14 mouse cellular contexts compared by ENCODE assay signal in the genomic region with DNA sequence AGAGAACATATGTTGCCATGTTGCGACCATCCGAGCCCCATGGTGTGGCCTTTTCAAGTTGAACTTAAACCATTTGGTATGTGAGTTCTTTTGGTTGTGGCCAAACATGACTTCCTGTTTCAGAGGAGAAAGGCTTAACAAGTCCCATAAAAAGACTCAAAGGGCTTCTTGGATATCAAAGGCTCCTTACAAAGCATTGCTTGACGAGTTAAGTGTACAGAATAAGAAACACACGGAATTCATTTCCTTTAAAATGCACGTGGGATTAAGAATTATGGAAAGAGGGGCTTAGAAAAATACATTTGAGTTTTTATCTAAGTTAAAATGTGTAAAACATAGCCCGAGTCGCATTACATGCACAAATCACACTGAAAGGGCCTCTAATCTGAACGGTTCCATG.
"Had no signal": no experiment of that assay in that cellular context is flagged by ENCODE, and none has a peak within 500 bp of the region (broad histone marks: within the 10 kb centered on the region; RNA-seq: fewer than 3 reads in every experiment).

No protein-coding gene starts in this region.

- H3K4me3 ChIP-seq: limb, embryonic 15.5 days; midbrain, embryonic 13.5 days; stomach, embryonic 15.5 days had no signal

- H3K4me2 ChIP-seq: limb, embryonic 15.5 days; liver, embryonic 11.5 days; lung, embryonic 14.5 days; midbrain, embryonic 13.5 days; stomach, embryonic 15.5 days had no signal

- DNase-seq: kidney, adult 2 months; kidney, postnatal 25 days; liver, postnatal 0 days; lung, embryonic 14.5 days; thymus, postnatal 25 days had no signal

- H3K9me3 ChIP-seq: limb, embryonic 15.5 days; midbrain, embryonic 13.5 days; stomach, embryonic 15.5 days had no signal

- H3K36me3 ChIP-seq: limb, embryonic 15.5 days; midbrain, embryonic 13.5 days; stomach, embryonic 15.5 days had no signal

- H3K9ac ChIP-seq: limb, embryonic 15.5 days; liver, embryonic 14.5 days; liver, postnatal 0 days; lung, embryonic 14.5 days; midbrain, embryonic 13.5 days; stomach, embryonic 15.5 days had no signal

- H3K4me1 ChIP-seq: stomach, embryonic 15.5 days had no signal

- H3K27ac ChIP-seq: kidney, postnatal 0 days; limb, embryonic 15.5 days; liver, embryonic 14.5 days; macrophage; midbrain, embryonic 13.5 days; stomach, embryonic 15.5 days had no signal

- H3K27me3 ChIP-seq: limb, embryonic 15.5 days; midbrain, embryonic 13.5 days; stomach, embryonic 15.5 days had no signal

- ATAC-seq: intestine, postnatal 0 days; liver, postnatal 0 days; lung, postnatal 0 days; midbrain, embryonic 13.5 days had no signal
